Mouse (Mus musculus) heart, postnatal 25 days (tissue): ENCODE results near the gene Naa60. TPM values are rescaled to one million over a fixed set of nuclear protein-coding genes. Genes with fewer than 3 reads are reported as not detected.
A peak's percentile ranks its signal among the peaks of the same experiment; 100 is the strongest.

Source experiments
- DNase-seq: peaks from one replicate; pipeline ENCODE4 v3.0.0; 2022; ENCODE audit warnings: low spot score
- intact Hi-C: fragments of 180-260 bp; cut with DNase I; formaldehyde crosslinking; loops from one replicate; pipeline ENCODE4 v1.15.1; 2025
- total RNA-seq, 2 experiments: library from RNA; stranded (reverse); gene quantifications; 2 replicates each; pipeline ENCODE4 v1.2.3; 2021

The Naa60 gene
- total RNA-seq, 2 experiments from 2014 or later, result 47.9 to 53.7 TPM

DNA sequence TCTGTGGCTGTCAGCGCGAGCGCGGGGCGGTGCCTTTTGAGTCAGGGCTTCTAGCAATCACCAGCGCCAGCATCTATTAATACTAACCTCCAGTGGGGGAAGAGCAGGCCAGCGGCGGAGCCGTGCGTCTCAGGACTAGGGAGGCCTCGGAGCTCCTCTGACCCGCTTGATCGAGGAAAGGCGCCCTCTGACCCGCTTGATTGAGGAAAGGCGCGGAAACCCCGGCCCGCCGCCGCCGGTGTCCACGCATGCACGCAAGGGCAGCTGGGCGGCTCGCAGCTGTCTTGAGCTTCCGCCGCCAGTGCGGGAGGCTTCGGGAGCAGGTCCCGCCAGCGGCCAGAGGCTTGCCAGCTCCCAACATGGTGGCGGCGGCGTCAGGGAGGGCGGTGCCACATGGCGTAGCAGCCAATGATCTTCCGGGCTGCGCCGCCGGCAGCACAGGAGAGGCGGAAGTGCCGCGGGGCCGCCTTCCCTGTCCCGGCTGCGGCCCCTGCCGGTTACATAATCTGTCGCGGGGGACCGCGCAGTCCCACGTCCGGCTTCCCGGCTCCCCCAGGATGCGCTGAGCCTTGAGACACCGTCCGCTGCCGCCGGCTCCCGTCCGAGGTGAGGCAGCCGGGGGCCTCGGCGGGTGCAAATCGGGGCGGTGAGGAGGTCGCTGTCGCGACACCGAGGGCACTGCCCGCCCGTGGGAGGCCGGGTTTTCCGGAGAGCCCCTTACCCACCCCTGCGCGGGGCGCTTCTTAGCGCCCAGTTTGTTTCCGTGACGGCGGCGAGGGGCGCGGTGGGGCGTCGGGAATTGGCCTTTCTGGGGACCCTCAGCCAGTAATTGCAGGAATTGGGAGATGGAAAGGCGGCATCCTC lies 12.3 kb downstream of the Naa60 start, which contains the start of the genes Zfp597 and Gm20695:
Gene Zfp597 (minus strand): TSS at position 361 of the 864 bp plus-strand sequence.
Gene Gm20695 (plus strand): TSS at position 448 of the 864 bp plus-strand sequence.
- intact Hi-C loops, result loop anchor here (1.0 to 5.0 kb wide), 2 partner anchors 24 to 37 kb away; partner anchors contain the start of genes 1700037C18Rik, Cluap1 and Zfp174
- DNase-seq, result peak; percentile 92

DNA sequence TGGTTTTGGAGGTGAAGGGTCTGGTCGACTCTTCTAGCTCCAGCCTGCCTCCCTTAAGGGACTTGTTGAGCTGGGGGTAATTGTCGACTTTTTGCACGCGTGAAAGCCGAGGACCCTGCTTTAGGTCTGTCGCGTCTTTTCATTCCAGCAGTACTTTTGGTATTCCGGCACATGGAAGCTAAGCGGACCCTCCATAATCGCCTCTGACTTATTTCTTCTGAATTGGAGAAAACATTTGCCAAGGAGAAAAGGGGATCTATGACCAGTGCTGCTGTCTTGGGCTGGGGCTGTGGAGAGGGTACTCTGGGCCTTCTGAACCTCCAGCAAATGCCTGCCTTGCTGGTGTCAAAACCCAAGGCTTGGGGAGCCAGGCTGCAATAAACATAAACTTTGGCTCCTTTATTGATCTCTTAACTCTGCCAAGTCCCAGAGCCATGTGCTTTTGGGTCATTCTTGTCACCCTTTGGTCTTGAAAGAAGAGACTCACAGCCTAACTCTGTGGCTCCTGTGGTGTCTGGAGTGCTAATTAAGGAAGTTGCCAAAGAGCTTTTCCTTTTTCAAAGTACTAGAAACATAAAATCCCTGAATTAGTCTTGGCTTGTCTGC lies 13.0 kb downstream of the Naa60 start:
- intact Hi-C loops, result no loop called here
- DNase-seq, result no peak

DNA sequence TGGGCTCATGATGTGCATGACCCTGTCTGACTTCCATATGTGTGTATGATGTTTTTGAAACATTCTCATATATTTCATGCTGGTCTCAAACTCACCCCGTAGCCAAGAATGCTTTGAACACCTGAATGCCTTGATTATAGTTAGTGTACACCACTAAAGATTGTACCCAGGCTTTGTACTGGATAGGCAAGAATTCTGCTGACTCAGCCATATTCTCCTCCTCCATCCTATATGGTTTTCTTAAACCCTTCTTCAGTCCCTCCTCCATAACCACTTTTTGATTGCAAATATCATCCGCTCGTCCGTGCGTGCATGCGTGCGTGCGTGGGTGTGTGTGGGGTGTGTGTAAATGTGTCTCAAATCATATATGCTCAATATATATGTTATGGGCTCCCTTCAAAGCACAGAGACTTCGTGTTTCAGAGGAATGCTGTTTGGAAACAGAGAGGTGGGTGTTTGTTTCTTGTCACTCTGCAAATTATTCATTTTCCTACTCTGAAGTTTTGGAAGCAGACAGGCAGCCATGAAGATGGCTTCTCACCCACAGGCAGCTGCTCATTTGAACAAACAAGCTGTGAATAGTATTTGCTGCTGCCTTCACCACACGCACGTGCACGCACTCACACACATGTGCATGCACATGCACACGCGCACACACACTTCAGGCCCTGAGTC lies 19.6 kb downstream of the Naa60 start:
- intact Hi-C loops, result no loop called here
- DNase-seq, result no peak

DNA sequence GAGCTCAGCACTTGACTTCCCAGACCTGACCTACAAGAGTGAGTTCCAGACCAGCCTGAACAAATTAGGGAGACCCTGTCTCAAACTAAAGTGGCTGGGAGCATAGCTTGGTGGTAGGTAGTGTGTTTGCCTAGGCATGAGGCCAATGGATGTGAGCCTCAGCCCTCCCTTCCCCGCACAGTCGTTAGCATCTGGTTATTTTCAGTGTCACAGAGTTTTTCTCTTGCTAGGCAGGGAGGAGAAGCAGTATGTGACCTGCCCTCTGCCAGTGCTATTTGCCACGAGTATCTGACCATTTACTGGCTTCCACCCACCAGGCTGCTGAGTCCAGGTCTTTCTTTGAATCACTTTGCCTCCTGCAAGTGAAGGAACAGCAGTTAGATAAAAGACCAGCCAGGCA lies 21.6 kb downstream of the Naa60 start:
- no peak for DNase-seq
- intact Hi-C loops, result no loop called here

DNA sequence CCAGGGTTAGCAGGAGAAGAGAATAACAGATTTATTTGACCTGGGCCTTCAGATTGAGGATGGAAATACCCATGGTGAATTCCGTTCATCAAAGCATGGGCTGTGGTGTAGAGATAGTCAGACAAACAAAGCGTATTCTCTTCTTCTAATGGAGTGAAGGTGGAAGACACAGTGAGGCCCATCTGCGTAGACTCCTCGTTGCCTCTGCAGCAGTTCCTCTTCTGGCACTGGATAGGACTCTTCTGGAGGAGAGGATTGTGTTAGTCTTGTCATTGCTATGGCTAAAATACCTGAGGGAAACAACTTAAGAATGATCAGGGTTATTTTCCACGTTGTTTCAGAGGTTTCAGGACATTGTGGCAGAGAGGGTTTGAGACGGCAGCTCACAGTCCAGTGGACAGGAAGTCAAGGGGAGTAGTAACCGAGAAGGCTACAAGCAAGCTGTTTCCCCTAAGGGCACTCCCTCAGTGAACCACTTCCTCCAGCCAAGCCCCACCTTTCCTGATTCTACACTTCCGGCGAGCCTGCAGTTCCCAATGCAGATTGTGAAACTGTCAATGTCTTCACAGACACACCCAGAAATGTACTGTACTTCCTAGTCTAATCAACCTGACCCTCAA lies 23.1 kb downstream of the Naa60 start:
- DNase-seq, result peak; percentile 50
- intact Hi-C loops, result no loop called here

DNA sequence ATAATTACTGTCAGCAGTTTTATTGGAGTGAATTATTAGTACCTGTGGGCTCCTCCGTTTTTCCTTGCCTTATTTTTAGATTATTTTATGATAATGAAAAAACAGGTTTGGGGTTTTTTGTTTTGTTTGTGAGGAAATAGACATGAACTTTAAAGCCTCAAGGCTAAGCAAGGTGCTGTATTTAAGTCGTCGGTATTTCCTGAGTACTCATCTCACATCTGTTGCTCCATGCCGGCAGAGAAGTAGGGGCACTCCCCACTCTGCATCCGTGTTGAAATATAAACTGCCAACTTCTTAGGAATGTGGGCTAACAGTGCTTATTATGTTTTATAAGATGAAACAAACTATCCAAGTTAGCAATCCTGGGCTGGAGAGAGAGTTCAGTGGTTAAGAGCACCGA lies 23.9 kb downstream of the Naa60 start:
- intact Hi-C loops, result no loop called here
- DNase-seq, result no peak

DNA sequence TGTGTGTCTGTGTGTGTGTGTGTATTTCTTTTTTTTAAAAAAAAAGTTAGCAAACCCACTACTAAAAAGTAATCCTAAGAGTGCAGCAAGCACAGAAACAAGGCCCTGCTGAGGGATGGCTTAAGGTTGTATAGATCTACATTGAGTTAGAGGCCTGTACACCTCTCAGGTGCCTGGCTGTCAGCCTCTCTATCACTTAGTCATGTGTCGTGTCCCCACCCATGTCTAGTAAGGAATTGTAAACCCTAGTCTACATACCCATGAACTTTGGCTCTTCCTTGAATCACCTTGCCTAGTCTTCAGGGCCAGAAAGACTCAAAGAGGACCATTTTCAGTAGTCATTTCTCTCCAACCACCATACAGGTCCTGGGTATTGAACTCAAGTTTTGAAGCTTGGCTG lies 24.4 kb downstream of the Naa60 start:
- no peak for DNase-seq
- intact Hi-C loops, result no loop called here

DNA sequence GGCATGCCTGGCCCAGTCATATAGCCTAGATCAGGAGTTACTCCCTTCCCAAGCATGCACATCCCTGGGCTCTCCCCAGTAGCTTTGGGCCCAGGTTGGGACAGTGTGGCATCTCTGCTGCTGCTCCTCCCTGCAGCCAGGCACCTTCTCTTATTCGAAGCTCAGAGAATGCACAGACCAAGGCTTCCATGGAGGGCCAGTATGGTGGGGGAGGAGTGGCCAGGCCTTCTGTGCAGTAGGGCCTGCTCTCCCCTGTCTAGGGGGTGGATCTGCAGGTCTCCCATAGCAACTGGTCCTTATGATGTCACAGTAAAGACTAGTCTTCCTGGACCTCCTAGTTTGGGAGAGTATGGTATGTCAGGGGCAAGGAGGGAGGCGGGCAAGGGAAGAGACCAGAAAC lies 35.3 kb downstream of the Naa60 start:
- no peak for DNase-seq
- intact Hi-C loops, result loop anchor here (5.0 to 10.0 kb wide), 2 partner anchors 95 to 163 kb away; partner anchors contain the start of genes Slx4 and Zfp263

DNA sequence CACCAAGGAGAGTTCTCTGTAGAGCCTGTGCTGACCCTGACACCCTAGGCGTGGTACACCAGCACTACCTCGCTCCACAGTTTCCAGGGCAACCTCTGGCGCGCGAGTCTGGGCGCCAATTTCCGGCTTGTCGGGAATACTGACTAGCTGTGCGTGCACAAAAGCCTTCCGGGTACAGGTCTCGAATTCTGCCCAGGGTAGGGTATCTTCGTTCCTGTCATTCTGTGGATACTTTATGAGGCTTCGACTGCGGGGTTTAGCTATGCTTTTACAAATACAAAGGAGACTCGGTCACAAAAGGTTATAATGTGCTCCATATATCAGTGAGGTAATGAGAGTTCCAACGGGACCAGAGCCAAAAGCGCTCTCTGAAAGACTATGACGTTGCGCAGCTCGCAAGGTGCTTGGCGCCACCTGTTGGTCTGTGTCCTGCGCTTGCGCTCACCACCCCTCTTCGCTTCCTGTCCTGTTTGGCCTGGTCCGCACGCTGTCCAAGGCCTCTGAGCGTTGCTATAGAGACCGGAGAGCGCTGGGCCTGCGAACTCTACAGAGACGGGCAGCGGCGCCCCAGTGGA lies 36.4 kb downstream of the Naa60 start, which contains the start of the genes 1700037C18Rik and Cluap1:
Gene 1700037C18Rik (minus strand): TSS at position 153 of the 575 bp plus-strand sequence.
Gene Cluap1 (plus strand): TSS at position 265 of the 575 bp plus-strand sequence.
- intact Hi-C loops, result loop anchor here (1.0 to 10.0 kb wide), 4 partner anchors 24 to 164 kb away; partner anchors contain the start of genes Gm20695, Slx4, Zfp174 and Zfp263

DNA sequence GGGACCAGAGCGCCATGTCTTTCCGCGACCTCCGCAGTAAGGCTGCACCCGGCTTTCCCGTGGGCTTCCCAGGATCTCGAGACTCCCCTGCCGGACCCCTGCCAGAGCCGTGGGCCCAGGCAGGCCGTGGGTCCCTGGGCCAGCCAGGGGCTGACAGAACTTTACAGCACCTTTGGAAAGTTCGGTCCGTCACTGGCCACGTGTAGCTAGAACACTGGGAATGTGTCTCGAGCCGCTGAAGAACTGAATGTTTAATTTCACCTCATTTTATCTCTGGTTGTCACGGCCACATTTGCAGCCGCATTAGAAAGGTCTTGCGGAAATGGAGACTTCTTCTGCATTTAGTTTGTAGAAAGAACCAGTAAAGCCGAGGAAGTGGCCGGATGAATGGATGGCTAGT lies 36.9 kb downstream of the Naa60 start:
- intact Hi-C loops, result loop anchor here (2.0 to 10.0 kb wide), 3 partner anchors 62 to 164 kb away; partner anchors contain the start of genes Slx4, Zfp174 and Zfp263
- no peak for DNase-seq

More for the DNA sequence above, 36.4 kb downstream of the Naa60 start, which contains the start of the genes 1700037C18Rik and Cluap1:
- peak; percentile 87 for DNase-seq

DNA sequence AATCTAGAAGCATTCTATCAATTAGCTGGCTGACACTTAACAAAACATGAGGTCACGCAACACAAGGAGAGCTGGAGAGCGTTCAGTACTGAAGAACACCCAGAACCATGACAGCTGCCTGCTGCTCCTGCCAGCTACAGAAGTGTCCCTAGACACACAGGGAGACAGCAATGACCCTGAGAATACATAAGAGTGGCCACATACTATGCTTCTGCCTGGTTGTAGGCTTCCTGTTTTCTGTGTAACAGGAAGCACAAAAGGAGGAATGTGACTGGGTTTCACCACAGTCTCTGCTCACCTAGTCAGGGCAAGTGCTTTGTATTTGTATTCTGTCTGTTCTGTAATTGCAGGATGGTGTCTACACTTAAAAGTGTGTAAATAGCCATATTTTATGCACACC lies 48.6 kb downstream of the Naa60 start:
- DNase-seq, result no peak
- intact Hi-C loops, result no loop called here

DNA sequence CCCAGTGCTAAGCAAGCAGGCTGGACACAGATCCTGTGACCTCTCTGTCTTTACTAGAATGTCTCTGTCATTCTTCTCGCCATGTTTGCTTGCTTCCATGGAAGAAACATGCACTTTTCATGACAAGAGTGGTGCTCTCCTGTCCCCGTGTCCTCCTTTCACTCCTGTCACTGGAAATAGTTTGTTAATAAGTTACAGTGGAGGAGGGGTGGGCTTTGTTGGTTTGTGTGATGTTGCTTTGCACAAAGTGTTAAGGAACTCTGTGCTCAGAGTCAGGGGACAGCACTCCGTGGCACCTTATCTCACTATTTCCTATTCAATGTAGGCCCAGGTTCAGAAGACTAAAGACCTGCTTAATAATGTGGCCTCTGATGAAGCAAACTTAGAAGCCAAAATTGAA lies 51.3 kb downstream of the Naa60 start:
- no peak for DNase-seq
- intact Hi-C loops, result no loop called here

DNA sequence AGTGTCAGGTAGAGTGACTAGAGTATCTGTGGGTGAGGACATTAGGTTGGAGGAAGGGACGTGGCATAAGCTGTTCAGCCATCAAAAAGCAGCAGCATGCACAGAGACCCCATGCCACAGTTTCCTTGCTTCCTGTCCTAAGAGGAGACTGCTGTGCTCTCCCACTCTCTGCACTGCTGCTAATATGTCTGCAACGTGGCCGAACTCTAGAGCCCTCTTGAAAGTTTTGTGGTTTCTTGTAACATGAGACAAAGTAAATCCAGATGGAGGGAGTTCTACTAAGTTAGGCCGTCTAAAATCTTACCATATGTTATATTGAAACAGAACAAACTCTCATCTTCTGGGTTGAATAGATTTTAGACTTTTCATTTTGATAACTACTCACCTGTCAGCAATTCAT lies 51.8 kb downstream of the Naa60 start:
- no peak for DNase-seq

DNA sequence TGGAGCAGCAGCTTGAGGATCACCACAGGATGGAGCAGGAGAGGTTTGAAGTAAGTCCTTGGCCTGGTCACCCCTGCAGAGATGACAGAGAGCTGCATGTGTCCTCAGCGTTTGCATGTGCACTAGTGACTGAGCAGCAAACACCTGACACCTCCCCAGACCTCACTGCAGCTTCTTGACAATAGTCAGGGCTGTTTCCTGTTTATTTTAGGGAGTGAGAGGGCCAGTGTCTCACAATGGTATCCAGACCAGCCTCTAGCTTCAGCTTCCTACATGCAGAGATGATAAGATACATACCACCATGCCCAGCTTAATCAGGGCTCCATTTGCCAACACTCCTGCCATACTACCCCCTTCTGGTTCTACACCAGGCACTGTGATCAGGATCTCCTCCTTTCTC lies 56.4 kb downstream of the Naa60 start:
- DNase-seq, result no peak
- intact Hi-C loops, result no loop called here

More for the DNA sequence above, 51.8 kb downstream of the Naa60 start:
- intact Hi-C loops, result no loop called here

DNA sequence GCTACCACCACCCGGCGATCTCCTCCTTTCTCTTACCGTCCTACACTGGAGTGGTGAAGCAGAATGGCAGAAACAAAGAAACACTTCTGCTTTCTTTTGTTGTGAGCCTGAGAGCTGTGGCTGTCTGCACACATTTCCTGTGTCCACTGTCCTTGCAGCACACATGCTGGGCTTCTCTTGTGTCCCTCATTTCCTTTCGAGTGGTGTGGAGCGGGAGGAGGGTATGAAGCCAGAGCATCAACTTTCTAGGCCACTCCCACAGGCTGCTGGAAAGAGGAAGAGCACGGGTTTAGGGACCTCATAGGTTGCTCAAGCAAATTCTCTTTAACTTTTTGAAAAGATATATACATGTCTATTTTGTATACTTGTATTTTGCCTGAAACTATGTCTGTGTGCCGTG lies 57.0 kb downstream of the Naa60 start:
- intact Hi-C loops, result no loop called here
- DNase-seq, result no peak

DNA sequence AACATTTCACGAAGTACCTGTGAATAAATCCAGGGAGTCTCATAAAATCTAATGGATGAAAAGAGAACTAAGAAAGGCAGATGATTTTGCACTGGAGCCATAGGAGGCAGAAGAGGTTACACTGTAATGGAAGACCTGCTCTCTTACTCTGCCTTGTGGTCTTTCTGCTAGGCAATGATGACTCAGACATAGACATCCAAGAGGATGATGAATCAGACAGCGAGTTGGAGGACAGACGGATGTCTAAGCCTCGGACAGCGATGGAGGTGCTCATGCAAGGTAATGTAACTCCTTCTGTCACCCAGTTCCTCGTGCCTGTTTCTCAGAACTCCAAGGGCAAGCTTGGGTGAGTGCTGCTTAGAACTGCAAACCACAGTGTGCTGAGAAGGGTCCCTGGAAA lies 61.4 kb downstream of the Naa60 start:
- DNase-seq, result no peak
- intact Hi-C loops, result no loop called here

DNA sequence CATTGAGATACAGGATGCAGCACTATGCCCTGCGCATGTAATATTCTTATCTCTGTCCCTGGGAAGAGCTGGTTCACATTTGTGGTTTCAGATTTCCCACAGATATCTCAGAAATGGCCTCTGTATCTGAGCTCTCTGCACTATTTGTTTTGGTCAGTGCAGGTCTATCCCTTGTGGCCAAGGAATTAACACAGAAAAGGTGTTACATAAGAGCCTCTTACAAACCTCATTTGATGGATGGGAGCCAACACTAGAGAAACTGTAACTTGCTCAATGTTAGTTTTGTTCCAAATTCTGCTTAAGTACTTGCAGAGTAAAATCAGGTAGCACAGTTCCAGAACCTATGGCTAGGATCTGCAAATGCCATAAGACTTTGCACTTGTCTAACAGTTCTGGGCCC lies 61.9 kb downstream of the Naa60 start:
- intact Hi-C loops, result no loop called here

DNA sequence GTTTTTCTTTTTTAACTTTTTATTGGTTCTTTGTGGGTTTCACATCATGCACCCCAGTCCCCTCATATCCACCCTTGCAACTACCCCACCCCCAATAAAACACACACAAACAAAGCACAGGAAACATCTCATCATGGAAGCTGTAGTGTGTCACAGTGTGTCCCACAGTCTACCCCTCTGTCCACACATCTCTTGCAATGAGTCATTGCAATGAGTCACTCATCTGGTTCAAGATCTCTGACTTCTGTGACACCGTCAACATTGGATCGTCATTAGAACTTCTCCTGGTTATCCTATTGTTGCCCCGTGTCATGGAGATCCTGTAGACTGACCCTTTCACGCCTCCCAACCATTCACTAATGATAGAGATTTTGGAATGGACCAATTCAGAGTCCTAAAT lies 62.5 kb downstream of the Naa60 start:
- intact Hi-C loops, result no loop called here

More for the DNA sequence above, 61.9 kb downstream of the Naa60 start:
- DNase-seq, result no peak

DNA sequence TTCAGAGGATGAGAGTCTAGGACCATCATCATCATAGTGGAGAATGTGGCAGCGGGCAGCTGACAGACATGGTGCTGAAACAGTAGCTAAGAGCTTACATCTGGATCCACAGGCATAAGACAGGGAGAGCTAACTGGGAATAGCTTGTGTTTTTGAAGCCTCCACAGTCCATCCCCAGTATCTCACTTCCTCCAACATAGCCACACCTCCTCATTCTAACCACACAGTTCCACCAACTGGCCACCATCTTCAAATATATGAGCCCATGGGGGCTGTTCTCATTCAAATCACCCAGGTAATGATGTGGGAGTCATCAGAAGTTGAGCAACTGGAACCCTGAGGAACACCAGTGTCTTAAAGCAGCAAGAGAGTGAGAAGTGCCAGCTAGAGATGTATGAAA lies 79.0 kb downstream of the Naa60 start:
- DNase-seq, result no peak
- intact Hi-C loops, result no loop called here

More for the DNA sequence above, 62.5 kb downstream of the Naa60 start:
- DNase-seq, result no peak
